Mouse (Mus musculus) limb, embryonic 15.5 days (tissue): Measurements from ENCODE around the gene Nme2. TPM values are rescaled to one million over a fixed set of nuclear protein-coding genes. Genes with fewer than 3 reads are reported as not detected.
A peak's percentile ranks its signal among the peaks of the same experiment; 100 is the strongest.

Experiments used
- ATAC-seq: fragments of 200-750 bp; cut with Nextera tagmentation; 2 replicates; pipeline ENCODE4 v1.8.0; 2017; ENCODE audit warnings: low read depth, moderate TSS enrichment; ENCODE audit not compliant: insufficient number of reproducible peaks, low FRiP score, low TSS enrichment
- H3K27ac ChIP-seq: fragments of 300-500 bp; sonication (generic); 2 replicates; pipeline ENCODE4 v1.5.1; 2015; ENCODE audit warnings: moderate library complexity, mild to moderate bottlenecking, inconsistent platforms
- H3K27me3 ChIP-seq: fragments of 300-500 bp; sonication (generic); 2 replicates; pipeline ENCODE4 v1.6.1; 2015; ENCODE audit warnings: inconsistent platforms
- H3K36me3 ChIP-seq: fragments of 300-500 bp; sonication (generic); 2 replicates; pipeline ENCODE4 v1.6.1; 2015; ENCODE audit warnings: inconsistent platforms
- H3K4me1 ChIP-seq: fragments of 300-500 bp; sonication (generic); 2 replicates; pipeline ENCODE4 v1.6.1; 2015; ENCODE audit warnings: inconsistent platforms
- H3K4me2 ChIP-seq: fragments of 300-500 bp; sonication (generic); 2 replicates; pipeline ENCODE4 v1.6.1; 2015; ENCODE audit warnings: mild to moderate bottlenecking, inconsistent platforms
- H3K4me3 ChIP-seq: fragments of 300-500 bp; sonication (generic); 2 replicates; pipeline ENCODE4 v1.5.1; 2015; ENCODE audit warnings: mild to moderate bottlenecking, inconsistent platforms
- H3K9ac ChIP-seq: fragments of 300-500 bp; sonication (generic); 2 replicates; pipeline ENCODE4 v1.6.1; 2015; ENCODE audit warnings: inconsistent platforms
- H3K9me3 ChIP-seq: fragments of 300-500 bp; sonication (generic); 2 replicates; pipeline ENCODE4 v1.6.1; 2016; ENCODE audit warnings: inconsistent platforms
- WGBS: fragments of 180-500 bp; shearing (Covaris S2); methylation state at CpG from one replicate; pipeline ENCODE4 v1.1.7; 2015; 5-methylcytosine and 5-hydroxymethylcytosine counted together
- polyA plus RNA-seq: library from polyadenylated mRNA; unstranded; fragments of >200 nt; fragmentation: Nextera tagmentation; extraction: Ambion mirVana; gene quantifications from 2 replicates; pipeline ENCODE4 v1.2.1, GENCODE M21; 2015

The Nme2 gene
- polyA plus RNA-seq, 1 experiment from 2014 or later: 365 TPM

DNA sequence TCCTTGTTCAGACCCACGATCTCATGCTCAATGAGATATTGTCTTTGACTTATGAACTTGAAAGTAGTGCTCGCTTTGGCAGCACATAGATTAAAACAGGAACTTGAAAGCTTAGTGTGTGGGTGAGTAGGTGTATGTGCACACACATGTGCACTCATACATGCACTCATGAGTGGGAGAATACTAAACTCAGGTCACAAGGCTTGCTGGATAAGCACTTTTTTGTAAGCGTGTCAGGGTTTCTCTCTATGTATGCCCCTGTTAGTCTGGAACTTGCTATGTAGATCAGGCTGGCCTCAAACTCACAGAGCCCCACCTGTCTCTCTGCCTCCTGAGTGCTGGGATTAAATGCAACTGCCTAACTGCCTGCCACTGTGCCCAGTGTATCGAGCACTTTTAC is 31.0 kb upstream of the Nme2 start:
- Histone ChIP-seq H3K4me3 (no peak overlapping the region), H3K36me3 (no peaks in the 10 kb centered on the region)

GRCm38 (mm10) chr11:93986298-93986697 is 30.2 kb upstream of the Nme2 start:
- H3K9ac ChIP-seq: no peak overlapping the region
- no peaks in the 10 kb centered on the region for H3K27me3 ChIP-seq
- H3K27ac ChIP-seq: no peak overlapping the region
- no peaks in the 10 kb centered on the region for H3K9me3 ChIP-seq
- no peak overlapping the region for H3K4me2 ChIP-seq
- H3K4me1 ChIP-seq: no peaks in the 10 kb centered on the region
- H3K36me3 ChIP-seq: no peaks in the 10 kb centered on the region
- no peak overlapping the region for H3K4me3 ChIP-seq
- ATAC-seq: no peak

More for the DNA sequence above, 31.0 kb upstream of the Nme2 start:
- H3K27ac ChIP-seq: no peak overlapping the region; the same call in 1 of the 2 replicates
- 76% methylated on average over 4 of the region's 4 CpGs for WGBS
- no peak for ATAC-seq
- H3K4me1 ChIP-seq: no peaks in the 10 kb centered on the region
- no peak overlapping the region for H3K9ac ChIP-seq
- no peak overlapping the region for H3K4me2 ChIP-seq
- no peaks in the 10 kb centered on the region for H3K9me3 ChIP-seq
- no peaks in the 10 kb centered on the region for H3K27me3 ChIP-seq

- H3K36me3 ChIP-seq: no peaks in the 10 kb centered on the region
- H3K4me1 ChIP-seq: no peaks in the 10 kb centered on the region
- no peaks in the 10 kb centered on the region for H3K27me3 ChIP-seq
- ATAC-seq: no peak
- WGBS: 81% methylated on average over 5 of the region's 5 CpGs
- no peak overlapping the region for H3K9ac ChIP-seq
- no peak overlapping the region for H3K27ac ChIP-seq
- H3K4me2 ChIP-seq: no peak overlapping the region
- no peak overlapping the region for H3K4me3 ChIP-seq
- H3K9me3 ChIP-seq: no peaks in the 10 kb centered on the region
These were observed 29.2 kb upstream of the Nme2 start for GRCm38 (mm10) chr11:93985265-93985664.

- Histone ChIP-seq H3K9me3 (no peaks in the 10 kb centered on the region), H3K4me1 (no peaks in the 10 kb centered on the region), H3K9ac (no peak overlapping the region), H3K4me2 (no peak overlapping the region), H3K36me3 (no peaks in the 10 kb centered on the region), H3K4me3 (no peak overlapping the region), H3K27ac (no peak overlapping the region), H3K27me3 (no peaks in the 10 kb centered on the region)
- ATAC-seq: no peak
- WGBS: 84% methylated on average over 3 of the region's 3 CpGs
These were observed 28.6 kb upstream of the Nme2 start for GRCm38 (mm10) chr11:93984619-93985018.

DNA sequence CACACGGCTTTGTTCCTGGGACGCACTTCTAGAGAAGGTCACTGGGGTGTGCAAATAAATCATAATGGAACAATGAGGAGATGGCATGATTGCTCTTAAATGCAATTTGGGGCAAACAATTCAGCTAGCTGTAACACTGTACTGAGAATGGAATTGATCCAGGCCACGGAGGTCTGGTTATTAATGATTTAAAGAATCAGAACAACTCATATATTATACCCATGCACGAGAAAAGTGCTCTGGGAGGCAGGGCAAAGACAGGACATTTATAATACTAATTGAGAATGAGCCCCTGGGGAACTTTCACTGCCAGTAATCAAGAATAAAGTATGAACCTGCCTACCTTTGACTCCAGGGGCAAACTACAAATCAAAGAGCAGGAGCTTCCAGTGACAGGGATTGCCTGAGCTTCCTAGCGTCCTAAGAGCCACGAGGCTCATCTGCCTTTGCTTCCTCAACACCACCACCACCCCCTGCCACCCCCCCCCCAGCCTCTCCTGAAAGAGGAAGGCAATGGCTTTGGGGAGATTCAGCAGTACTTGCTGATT is 23.5 kb upstream of the Nme2 start:
- H3K9ac ChIP-seq: no peak overlapping the region
- ATAC-seq: no peak

DNA sequence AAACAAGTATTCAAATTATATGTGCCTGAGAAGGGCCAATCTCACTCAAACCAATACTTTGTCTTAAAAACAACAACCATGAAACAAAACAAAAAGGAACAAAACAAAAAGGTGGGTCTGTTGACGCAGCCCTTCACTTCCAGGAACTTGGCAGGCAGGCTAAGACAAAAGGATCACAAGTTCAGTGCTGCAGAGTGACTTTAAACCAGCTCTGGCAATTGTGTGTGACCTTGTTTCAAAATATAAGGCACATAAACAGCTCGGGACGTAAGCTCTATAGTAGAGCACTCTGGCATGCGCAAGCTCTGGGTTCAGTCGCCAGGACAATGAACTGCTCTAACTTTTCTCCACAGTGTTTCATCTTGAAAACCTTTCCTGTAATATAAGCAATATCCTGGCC is 16.9 kb upstream of the Nme2 start:
- Histone ChIP-seq H3K27me3 (no peaks in the 10 kb centered on the region), H3K9me3 (no peaks in the 10 kb centered on the region), H3K9ac (no peak overlapping the region), H3K27ac (no peak overlapping the region), H3K4me2 (no peak overlapping the region), H3K36me3 (no peaks in the 10 kb centered on the region), H3K4me3 (no peak overlapping the region), H3K4me1 (peaks cover 5% of the 10 kb centered on the region; the same call in 1 of the 2 replicates)
- WGBS: 81% methylated on average over 5 of the region's 5 CpGs
- ATAC-seq: no peak

More for the DNA sequence above, 23.5 kb upstream of the Nme2 start:
- H3K4me1 ChIP-seq: no peaks in the 10 kb centered on the region
- no peaks in the 10 kb centered on the region for H3K9me3 ChIP-seq
- no peaks in the 10 kb centered on the region for H3K27me3 ChIP-seq
- H3K4me3 ChIP-seq: no peak overlapping the region
- no peak overlapping the region for H3K4me2 ChIP-seq
- no peaks in the 10 kb centered on the region for H3K36me3 ChIP-seq
- WGBS: 28% methylated on average over 6 of the region's 6 CpGs
- no peak overlapping the region for H3K27ac ChIP-seq

DNA sequence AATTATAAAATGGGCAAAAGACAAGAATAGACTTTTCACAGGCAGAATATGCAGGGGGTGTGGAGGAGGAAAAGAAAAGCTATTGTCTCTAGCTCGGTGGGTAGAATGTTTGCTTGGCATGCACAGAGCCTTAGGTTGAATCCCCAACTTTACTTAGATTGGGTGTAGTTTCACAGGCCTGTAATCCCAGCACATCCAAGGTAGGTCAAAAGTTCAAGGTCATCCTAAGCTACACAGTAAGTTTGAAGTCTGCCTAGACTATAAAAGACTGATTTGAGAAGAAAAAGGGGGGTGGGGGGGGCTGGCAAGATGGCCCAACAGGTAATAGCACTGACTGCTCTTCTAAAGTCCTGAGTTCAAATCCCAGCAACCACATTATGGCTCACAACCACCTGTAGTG is 13.7 kb upstream of the Nme2 start:
- Histone ChIP-seq H3K27ac (no peak overlapping the region), H3K4me2 (no peak overlapping the region), H3K4me1 (peaks cover 10% of the 10 kb centered on the region), H3K9ac (no peak overlapping the region), H3K4me3 (no peak overlapping the region), H3K27me3 (no peaks in the 10 kb centered on the region), H3K9me3 (no peaks in the 10 kb centered on the region), H3K36me3 (peaks cover 13% of the 10 kb centered on the region)
- 75% methylated on average over 1 of the region's 1 CpGs for WGBS
- ATAC-seq: no peak

GRCm38 (mm10) chr11:93969171-93969570 is 13.1 kb upstream of the Nme2 start:
- no peak overlapping the region for H3K27ac ChIP-seq
- no peak overlapping the region for H3K4me2 ChIP-seq
- ATAC-seq: no peak
- H3K4me1 ChIP-seq: peaks cover 10% of the 10 kb centered on the region
- WGBS: 96% methylated on average over 6 of the region's 6 CpGs
- no peaks in the 10 kb centered on the region for H3K27me3 ChIP-seq
- no peak overlapping the region for H3K4me3 ChIP-seq
- peaks cover 20% of the 10 kb centered on the region for H3K36me3 ChIP-seq
- no peak overlapping the region for H3K9ac ChIP-seq
- no peaks in the 10 kb centered on the region for H3K9me3 ChIP-seq

GRCm38 (mm10) chr11:93968848-93969128 is 12.7 kb upstream of the Nme2 start:
- H3K27ac ChIP-seq: peak overlapping the region; percentile 59; the same call in 1 of the 2 replicates
- H3K4me1 ChIP-seq: peaks cover 10% of the 10 kb centered on the region
- peak overlapping the region; percentile 39 for H3K4me2 ChIP-seq
- H3K9me3 ChIP-seq: no peaks in the 10 kb centered on the region
- peak overlapping the region; percentile 71 for H3K4me3 ChIP-seq
- H3K36me3 ChIP-seq: peaks cover 23% of the 10 kb centered on the region
- WGBS: 38% methylated on average over 6 of the region's 6 CpGs
- no peak overlapping the region for H3K9ac ChIP-seq
- no peak for ATAC-seq
- no peaks in the 10 kb centered on the region for H3K27me3 ChIP-seq

DNA sequence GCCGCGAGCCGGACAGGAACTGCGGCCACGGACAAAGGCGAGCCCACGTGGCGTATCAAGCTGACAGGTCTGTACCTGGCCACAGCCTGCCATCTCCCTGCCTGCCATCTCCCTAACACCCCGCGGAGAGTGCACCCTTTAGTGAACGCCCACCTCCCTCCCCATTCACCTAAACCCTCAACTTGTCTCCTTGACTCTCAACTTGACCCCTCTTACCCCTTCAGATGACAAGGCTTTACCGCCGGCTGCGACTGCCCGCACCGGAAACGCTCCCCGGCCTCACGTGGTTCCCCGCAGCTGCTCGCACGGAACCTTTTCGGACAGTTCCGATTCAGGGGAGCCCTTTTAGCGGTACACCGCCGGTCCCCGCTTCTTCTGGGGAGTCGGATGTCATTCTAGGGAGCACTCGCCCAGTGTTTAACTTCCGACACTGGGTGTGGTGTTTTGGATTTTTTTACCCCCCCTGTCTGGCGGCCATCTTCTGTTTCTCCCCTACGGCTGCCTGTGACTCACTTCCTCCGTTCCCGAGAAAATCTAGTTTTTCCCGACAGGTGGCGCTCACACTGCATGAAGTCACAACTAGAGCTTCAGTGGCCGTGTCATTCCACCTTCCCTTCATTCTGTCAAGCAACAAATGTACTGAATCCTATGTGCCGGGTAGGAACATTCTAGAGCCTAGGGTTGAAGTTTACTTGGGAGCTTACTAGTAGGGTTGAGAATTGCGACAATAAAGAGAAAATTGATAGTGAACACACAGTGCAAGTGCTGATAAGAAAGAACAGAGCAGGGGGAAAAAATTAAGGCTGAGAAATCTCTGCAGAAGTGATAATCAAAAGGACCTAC is 12.2 kb upstream of the Nme2 start, which contains the start of the genes Gm20390 and Nme1:
Gm20390 (minus strand) TSS at position 289 of the 843 bp plus-strand sequence.
Nme1 (minus strand) TSS at position 517 of the 843 bp plus-strand sequence.
- Histone ChIP-seq H3K4me3 (peak within 1 kb of the TSS; percentile 71), H3K27ac (peak within 1 kb of the TSS; percentile 59), H3K9ac (peak within 1 kb of the TSS; percentile 39), H3K36me3 (peaks cover 29% of the 10 kb centered on the region), H3K9me3 (no peaks in the 10 kb centered on the region), H3K4me2 (peak within 1 kb of the TSS; percentile 68), H3K4me1 (peaks cover 10% of the 10 kb centered on the region), H3K27me3 (no peaks in the 10 kb centered on the region)
- ATAC-seq: peak; percentile 93
- under 1% methylated on average over 40 of the region's 40 CpGs for WGBS

DNA sequence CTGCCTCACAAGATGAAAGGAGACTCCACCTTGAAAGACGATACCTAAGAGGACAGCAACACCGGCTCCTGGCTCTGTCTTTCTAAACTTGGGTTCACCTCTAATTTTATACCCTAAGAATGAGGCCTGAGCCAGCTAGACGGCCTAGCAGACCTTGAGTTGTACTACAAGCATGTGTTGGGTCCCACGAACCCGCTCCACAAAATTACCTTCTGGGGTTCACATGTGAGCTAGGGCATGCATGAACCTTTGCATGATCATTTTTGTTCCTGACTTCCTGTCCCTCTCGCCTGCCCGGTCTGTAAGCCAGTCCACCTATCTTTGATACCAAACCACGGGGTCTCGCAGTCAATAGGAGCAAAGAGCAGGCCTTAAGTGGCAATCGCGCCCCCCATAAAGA is 11.3 kb upstream of the Nme2 start:
- peak overlapping the region; percentile 39 for H3K9ac ChIP-seq
- peak overlapping the region; percentile 68 for H3K4me2 ChIP-seq
- no peaks in the 10 kb centered on the region for H3K27me3 ChIP-seq
- H3K9me3 ChIP-seq: no peaks in the 10 kb centered on the region
- peaks cover 10% of the 10 kb centered on the region for H3K4me1 ChIP-seq
- no peak for ATAC-seq
- peaks cover 38% of the 10 kb centered on the region for H3K36me3 ChIP-seq
- WGBS: 2% methylated on average over 11 of the region's 11 CpGs
- H3K27ac ChIP-seq: peak overlapping the region; percentile 57
- peak overlapping the region; percentile 71 for H3K4me3 ChIP-seq

DNA sequence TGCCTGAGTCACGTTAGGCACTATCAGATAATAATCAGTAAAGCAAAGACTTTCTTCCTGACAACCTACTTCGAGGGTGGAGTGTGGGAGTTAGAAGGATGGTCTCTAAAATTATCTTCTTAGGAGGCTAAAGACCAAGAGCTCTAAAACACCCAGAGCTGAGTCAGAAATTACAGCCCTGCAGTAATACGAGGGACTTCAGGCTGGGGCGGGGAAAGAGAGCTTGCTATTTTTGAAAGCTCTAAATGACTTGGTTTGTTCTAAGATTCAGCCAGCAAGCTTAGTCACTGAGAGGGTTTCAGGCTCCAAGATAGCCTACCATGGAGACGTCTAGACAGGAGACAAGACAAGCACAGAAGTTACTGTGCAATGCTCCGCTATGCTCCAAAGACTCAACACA is 9.3 kb upstream of the Nme2 start:
- WGBS: 84% methylated on average over 6 of the region's 6 CpGs
- Histone ChIP-seq H3K36me3 (peaks cover 53% of the 10 kb centered on the region), H3K9ac (no peak overlapping the region), H3K4me1 (peaks cover 10% of the 10 kb centered on the region), H3K9me3 (no peaks in the 10 kb centered on the region), H3K4me2 (no peak overlapping the region), H3K27ac (no peak overlapping the region), H3K27me3 (no peaks in the 10 kb centered on the region), H3K4me3 (no peak overlapping the region)
- ATAC-seq: no peak
